Mouse (Mus musculus) frontal cortex, adult (tissue): Measurements from ENCODE around the gene Adam23.

Source experiments
- ATAC-seq: cut with Nextera tagmentation; 2 replicates; pipeline ENCODE4 v1.9.2; 2017; ENCODE audit warnings: mild to moderate bottlenecking, moderate library complexity, mixed read lengths; ENCODE audit not compliant: low TSS enrichment

Adam23 gene

GRCm38 (mm10) chr1:63445656-63446046 is at the start of gene Adam23:
Gene Adam23 (plus strand): TSS chr1:63445891.
- ATAC-seq, result peak; percentile 82

GRCm38 (mm10) chr1:63401130-63401529 is 44.6 kb upstream of the Adam23 start:
- ATAC-seq, result no peak

- ATAC-seq, result no peak
Measured at GRCm38 (mm10) chr1:63403601-63404000, 42.1 kb upstream of the Adam23 start.

GRCm38 (mm10) chr1:63408344-63408743 is 37.3 kb upstream of the Adam23 start:
- ATAC-seq, result no peak

- ATAC-seq, result no peak
Measured at GRCm38 (mm10) chr1:63418491-63418890, 27.2 kb upstream of the Adam23 start.

DNA sequence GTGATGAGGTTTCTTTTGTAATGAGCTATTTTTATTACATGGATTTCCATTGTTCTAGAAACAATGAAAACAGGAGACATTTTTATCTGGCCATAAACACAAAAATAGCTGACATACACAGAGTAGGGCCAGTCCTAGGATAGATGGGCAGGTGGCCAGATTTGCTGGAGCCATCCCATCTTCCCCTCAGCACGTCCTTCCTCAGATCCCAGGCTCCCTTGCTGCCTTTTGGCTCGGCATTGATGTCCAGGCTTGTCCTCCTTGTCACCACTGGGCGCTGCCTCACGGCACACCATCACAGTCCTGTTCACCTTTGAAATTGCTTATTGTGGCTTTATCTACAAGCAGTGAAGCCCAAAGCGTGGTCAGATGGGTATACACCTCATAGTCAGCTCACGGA is 15.0 kb upstream of the Adam23 start:
- ATAC-seq, result peak; percentile 23; the same call in 1 of the 2 replicates

DNA sequence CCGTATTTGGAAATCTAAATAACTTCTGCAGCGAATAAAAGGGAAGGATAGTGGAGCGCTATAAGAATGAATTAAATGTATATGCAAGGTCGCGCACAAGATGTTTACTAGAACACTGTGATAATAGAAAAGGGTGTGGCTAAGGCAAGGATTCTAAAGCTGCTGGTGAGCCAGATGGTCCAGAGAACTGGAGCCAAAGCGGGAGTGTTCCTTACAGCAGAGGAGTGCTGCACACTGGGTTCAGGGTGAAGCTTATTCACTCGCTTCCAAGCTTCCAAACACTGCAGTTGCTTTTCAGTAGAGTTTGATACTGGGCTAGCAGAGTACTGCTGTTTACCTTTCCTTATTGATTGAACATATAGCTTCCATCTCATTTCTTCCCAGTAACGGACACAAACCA is 14.5 kb upstream of the Adam23 start:
- peak; percentile 95 for ATAC-seq

- no peak for ATAC-seq
Measured at GRCm38 (mm10) chr1:63431842-63432241, 13.8 kb upstream of the Adam23 start.

- ATAC-seq, result no peak
Measured at GRCm38 (mm10) chr1:63434052-63434451, 11.6 kb upstream of the Adam23 start.

GRCm38 (mm10) chr1:63437529-63437928 is 8.2 kb upstream of the Adam23 start:
- ATAC-seq, result no peak

GRCm38 (mm10) chr1:63442186-63442585 is 3.5 kb upstream of the Adam23 start:
- ATAC-seq, result 0 out of 2 replicates have a peak, but pooled peaks have one; percentile 24

DNA sequence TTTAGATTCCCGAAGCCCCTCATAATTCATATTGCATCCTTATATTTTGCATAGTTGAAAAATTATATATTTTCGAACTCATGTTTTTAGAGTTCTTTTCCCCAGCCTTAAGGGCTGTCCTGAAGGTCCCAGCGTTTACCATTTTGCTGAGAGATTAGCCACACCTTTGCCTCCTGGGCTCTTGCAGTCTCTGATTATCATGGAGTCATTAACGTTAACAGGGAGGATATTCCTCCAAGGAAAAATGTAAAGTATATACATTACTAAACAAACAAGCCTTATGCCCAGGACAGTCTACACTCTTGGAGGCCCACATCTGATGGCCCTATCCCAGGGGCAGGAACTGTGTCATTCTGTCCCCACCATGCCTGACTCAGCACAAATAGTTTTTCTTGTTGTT is 3.1 kb upstream of the Adam23 start:
- ATAC-seq, result no peak

- peak; percentile 62 for ATAC-seq
Measured at GRCm38 (mm10) chr1:63445149-63445609, 512 bp upstream of the Adam23 start.

DNA sequence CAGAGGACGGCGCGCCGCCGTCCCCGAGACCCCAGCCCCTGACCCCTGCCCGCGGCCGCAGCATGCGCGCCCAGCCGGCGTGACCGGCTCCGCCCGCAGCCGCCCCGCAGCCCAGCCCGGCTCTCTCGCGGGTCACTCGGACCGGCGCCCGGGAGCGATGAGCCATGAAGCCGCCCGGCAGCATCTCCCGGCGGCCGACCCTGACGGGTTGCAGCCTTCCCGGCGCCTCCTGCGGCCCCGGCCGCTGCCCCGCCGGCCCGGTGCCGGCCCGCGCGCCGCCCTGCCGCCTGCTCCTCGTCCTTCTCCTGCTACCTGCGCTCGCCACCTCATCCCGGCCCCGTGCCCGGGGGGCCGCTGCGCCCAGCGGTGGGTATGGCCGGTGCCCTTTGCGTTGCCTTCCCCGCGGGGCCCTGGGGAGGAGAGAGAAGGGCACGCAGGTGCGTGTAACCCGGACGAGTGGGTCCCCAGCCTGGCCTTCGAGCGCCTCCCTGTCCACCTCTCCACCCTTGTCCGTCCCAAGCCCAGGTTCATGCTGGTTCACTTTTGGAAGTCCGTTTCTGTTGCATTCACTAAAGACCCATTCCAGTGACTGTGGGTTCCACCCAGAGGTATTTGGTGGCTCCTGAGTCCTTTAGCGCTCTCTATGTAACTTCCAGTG is 485 bp downstream of the Adam23 start:
- peak; percentile 35 for ATAC-seq

- no peak for ATAC-seq
Measured at GRCm38 (mm10) chr1:63446721-63447120, 1.0 kb downstream of the Adam23 start.

GRCm38 (mm10) chr1:63450091-63450490 is 4.4 kb downstream of the Adam23 start:
- ATAC-seq, result no peak

- ATAC-seq, result no peak
Measured at GRCm38 (mm10) chr1:63453332-63453887, 7.7 kb downstream of the Adam23 start.

- peak; percentile 69 for ATAC-seq
Measured at GRCm38 (mm10) chr1:63457801-63458519, 12.3 kb downstream of the Adam23 start.

- 0 out of 2 replicates have a peak, but pooled peaks have one; percentile 4 for ATAC-seq
Measured at GRCm38 (mm10) chr1:63459151-63459550, 13.5 kb downstream of the Adam23 start.

DNA sequence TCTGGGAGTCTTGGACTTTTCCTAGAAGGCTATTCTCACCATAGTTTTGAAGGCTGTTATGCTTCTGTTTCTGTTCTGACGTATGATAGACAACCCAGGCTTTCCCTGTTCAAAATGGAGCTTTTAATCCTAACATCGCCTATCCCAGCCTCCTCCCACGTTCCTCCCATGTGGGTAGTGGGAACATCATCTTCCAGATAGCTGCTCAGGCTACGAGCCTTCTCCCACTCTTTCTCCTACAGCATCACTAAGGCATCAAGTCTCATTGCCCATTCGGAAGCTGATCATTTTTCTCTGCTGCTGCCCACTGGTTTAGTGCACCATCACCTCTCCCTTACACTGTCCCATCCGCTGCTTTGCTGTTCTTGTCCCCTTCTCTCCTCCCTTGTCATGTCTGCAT is 14.2 kb downstream of the Adam23 start:
- ATAC-seq, result peak; percentile 64

- no peak for ATAC-seq
Measured at GRCm38 (mm10) chr1:63464441-63464840, 18.8 kb downstream of the Adam23 start.

GRCm38 (mm10) chr1:63473272-63473671 is 27.6 kb downstream of the Adam23 start:
- no peak for ATAC-seq

DNA sequence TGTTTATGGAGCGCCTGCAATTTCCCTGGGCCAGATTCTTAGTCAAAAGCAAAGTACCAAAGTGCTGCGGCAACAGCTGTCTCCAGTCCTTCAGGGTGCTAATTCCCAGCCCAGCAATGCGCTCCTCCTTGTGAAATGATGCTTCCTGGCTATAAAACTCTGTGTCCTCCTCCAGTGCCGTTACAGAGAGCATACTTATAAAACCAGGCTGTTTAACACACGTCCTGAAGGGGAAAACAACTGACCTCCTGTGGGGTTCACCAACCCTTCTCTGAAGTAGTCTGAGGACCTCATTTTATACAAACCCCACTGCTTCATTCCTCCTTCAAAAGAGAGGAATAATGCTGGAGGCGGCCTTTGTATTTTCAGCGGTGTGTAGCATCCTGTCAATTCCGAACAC is 28.0 kb downstream of the Adam23 start:
- 0 out of 2 replicates have a peak, but pooled peaks have one; percentile 35 for ATAC-seq
